Mouse (Mus musculus) kidney, postnatal 10 days (tissue): ENCODE results near the gene Mamstr.
A peak's percentile ranks its signal among the peaks of the same experiment; 100 is the strongest.
"Not testable (repeated sequence)": the region's sequence is repeated elsewhere in the genome, so short reads cannot be mapped to it uniquely, and the experiment has no call there.

Experiments used
- DNase-seq: peaks from one replicate; pipeline ENCODE4 v3.0.0; 2021; ENCODE audit warnings: mixed read lengths

Gene Mamstr

DNA sequence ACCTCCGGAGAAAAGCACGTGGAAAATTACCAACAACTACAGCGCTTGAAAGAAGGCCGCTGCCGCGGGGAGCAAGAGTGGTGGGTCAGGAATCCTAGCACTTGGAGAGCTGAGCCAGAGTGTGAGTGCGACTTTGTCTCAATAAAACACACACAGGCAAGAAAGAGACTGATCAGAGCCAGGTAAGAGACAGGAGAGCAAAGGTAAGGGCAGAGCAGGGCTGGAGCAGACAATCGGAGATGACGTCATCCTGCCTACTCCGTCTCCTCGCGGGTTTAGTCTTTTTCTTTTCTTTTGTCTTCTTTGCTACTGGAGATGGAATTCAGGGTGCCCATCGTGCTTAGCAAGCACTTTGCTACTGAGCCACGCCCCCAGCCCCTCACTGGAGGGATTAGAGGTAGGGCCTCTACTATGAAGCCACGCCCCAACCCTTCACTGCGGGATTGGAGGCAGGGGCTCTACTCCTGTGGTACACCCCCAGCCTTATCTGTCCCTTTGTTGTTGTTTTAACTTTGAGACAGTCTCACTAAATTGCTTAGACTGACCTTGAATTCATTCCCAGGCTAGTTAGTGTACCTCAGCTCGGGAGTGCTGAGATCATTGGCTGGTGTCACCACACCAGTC lies 14.8 kb downstream of the Mamstr start:
- no peak for DNase-seq

DNA sequence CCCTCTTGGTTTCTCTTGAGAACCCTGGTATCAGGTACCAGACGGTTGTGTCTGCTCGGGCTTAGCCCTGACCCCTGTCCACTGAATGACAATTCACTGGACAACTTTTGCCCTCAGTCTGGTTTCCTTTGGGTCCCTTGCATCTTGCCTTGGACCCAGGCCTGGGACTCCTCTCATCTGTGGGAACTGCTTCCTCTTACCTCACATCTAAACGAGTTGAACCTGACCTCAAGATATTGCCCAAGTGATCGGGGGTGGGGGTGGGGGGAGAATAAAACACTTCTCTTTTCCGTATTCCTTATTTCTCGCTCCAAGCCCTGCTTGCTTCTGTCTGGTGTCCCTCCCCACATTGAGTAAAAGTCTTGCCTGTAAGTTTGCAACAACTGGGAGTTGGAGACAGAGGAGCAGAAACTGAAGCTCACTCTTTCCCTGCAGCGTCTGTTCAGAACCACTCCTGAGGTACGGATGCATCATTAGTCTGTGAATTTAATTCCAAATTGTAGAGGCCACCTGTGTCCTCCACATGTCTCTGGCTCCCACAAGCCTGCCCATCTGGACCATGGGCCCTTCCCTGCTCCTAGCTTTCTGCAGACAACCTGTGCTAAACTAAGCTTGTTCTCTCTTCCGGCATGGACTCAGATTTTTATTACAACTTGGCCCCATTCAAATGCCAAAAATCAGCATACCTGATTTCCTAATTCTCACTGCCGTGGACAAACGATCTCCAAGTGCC lies 21.1 kb downstream of the Mamstr start:
- DNase-seq = no peak

DNA sequence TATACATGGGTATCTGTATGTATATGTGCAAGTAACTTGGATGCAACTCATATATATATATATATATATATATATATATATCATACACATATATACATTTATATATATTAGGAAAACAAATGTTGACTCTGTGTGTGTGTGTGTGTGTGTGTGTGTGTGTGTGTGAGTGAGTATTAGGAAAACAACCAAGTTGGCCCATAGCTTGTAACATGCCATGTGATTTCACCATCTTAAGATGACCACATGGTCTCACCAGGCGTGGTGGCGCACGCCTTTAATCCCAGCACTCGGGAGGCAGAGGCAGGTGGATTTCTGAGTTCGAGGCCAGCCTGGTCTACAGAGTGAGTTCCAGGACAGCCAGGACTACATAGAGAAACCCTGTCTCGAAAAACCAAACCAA lies 21.9 kb downstream of the Mamstr start:
- not testable (repeated sequence) for DNase-seq

DNA sequence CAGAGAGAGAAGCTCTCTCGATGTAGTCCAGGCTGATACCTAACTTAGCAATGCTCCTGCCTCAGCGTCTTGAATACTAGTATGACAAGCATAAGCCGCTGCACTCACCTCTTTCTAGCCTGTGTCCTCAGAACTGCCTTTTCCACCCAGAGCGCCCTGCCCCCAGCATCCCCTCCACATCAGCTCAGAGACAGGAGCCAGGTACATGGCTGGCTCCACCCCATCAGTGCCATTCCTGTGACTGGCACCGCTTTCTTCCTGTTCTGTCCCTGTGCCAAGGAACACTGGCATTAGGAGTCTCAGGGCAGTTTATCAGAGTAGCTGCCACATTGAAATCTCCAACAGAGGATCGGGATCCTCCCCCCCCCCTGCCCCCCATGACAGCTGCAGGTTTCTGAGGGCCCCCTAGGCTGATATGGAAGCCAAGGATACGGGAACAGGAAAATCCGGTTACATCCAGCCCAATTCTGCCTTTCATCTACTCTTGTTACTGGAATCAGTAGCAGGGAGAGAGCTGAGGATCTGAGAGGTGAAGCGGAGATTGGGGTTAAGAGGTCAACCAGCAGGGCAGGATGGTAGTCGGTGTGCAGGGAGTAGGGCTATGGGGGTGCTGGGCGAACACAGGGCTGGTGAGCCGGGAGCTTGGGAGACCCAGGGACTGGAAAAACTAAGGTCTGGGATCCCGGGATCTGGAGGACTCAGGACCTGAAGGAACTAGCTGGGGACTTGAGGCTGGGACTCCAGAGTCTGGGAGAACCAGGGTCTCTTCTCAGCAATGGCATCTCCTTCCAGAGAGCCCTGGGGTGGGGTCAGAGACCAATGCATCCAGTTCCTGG lies 25.7 kb downstream of the Mamstr start:
- DNase-seq = no peak

DNA sequence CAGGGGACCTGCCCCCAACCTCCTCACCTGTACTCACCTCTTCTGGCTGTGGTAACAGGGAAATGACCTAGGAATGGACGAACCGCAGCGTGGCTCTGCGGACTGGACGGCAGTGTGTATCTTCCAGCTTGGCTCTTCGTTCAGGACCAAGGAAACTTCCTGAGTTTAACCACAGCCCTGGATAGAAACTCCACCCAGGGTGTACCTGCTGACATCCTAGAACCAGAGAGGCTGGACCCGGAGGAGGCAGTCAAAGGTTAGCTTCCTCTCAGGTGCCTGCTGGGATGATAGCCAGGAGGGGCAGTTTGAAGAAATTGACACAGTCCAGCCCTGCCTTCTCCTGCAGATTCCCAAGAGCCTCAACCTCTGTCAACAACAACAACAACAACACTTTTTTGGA lies 26.4 kb downstream of the Mamstr start, which contains the start of gene Fut2:
TSS of gene Fut2 (minus strand) at position 234 of the 400 bp plus-strand sequence.
- DNase-seq = no peak

DNA sequence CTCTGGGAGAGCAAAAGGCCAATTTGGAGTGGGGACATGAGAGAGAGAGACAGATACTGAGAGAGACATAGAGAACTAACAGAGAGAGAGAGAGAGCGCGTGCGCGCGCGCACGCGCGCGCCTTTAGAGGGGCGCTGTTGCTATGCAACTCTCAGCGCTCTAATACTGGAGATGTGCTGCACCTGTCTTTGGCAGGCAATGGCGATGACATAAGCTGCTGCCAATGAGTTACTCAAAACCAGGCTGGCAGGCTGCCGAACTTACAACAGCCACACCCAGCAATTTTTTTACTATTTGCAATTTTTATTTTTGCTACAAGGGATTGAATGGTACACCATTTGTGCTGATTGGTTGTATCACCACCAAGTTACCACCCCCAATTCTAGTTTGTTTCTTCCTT lies 28.0 kb downstream of the Mamstr start:
- no peak for DNase-seq

DNA sequence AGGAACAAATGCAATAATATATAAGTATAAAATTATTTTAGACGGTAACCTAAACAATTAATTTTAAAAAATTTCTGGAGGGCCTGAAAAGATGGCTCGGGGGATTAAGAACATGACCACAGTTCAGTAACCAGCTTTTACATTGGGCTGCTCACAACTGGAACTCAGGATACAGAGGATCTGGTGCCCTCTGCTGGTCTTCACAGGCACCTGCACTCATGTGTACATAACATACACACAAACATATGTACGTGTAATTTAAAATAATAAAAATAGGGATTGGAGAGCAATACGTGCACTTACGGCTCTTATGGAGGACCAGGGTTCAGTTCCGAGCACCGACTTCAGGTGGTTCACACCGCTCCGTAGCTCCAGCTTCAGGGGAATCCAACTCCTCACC lies 29.1 kb downstream of the Mamstr start:
- no peak for DNase-seq

DNA sequence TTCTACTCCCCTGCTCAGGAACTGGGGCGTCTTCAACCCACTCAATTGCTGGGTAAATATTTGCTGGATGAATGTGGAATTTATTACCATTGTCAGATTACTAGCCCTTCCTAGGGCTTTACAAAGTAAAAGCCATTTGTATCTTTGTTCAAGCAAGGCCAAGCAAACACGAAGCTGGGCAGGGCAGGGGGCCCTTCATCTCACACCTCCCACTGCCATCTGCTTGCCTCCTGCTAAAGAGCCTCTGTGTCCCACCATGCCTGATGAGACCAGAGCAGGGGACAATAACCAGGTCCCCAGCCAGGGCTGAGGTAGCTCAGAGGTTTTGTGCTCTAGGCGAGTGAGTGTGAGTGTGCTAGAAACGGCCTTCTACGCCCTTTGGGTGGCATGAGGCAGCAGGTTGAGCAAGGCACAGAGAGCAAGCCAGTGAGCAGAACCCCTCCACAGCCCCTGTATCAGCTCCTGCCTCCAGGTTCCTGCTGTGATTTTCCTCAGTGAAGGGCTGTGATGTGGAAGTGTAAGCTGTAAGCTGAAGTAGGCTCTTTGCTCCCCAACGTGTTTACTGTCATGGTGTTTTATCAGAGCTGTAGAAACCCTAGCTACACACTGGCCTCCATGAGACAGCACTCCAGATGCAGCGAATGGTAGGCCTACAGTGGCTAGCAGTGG lies 38.0 kb downstream of the Mamstr start:
- no peak for DNase-seq

DNA sequence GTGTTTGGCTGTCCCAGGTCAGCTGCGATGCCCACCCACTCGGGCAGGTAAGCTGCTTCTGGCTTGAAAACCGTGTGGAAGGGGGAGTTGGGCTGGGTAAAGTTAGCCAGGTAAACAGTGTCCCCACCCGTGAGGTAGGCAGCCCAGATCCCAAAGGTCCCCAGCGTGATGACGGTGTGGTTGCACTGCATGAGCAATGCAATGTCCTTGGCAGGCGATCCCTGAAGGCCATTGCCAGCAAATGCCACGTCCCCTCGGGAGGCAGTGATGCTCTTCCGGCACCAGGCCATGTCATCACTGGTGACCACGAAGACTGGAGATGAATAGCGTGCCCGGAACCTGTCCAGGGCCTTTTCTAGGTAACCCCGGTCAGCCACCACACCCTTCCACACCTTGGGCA lies 38.7 kb downstream of the Mamstr start:
- no peak for DNase-seq

DNA sequence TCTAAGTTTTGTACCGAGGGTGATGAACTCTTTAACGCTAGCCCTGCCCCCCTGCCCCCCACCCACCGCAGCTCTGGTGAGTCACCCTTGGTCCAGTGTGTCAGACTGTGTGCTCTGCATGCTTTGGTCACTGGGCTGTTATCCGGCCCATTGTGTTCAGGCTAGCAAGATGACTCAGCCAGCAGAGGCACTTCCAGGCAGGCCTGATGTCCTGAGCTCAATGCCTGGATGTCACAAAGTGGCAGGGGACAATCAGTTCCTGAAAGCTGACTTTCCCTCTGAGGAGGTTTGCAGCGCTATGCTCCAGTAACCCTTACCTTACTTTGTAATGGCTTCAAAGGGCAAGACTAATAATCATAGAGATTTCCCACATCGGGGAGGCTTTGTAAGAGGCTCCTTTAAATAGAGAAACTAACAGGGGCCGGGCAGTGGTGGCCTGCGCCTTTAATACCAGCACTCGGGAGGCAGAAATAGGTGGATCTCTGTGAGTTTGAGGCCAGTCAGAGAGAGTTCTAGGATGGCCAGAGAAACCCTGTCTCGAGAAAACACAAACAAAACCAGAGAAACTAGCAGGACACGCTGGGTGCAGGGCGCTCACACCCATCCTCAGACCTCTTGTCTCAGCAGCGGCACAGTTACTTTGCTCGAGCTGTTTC lies 40.3 kb downstream of the Mamstr start:
- peak; percentile 53 for DNase-seq

DNA sequence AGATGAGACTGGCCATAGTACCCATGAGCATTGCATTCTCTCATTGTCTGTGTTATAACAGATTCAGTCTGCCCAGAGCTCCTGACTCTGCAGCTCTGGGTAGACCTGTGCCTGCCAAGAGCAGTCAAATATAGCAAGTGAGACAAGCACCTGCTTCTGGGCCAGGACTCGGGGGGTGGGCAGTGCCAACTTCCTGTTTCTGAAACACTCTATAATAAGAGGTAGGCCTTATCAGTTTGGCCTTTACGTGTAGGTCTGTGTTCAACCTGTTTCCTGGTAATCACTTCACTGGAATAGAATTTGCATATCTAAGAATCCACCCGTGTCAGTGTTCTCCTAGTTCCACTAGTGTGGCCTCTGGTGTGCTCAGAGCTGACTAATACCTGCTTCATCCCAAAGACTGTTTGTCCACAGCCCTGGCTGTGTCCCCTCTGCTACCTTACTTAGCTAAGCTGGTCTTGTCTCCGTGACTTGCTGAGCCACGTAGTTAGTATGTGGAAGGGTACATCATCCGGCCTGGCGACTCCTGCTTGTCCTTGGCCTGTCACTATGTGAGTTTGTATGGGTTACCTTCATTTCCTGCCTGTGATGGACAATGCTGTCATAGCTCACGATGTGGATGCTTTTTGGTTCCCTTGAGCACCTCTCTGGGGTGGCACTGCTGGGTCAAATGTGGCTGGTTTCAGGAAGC lies 41.4 kb downstream of the Mamstr start:
- DNase-seq = no peak

DNA sequence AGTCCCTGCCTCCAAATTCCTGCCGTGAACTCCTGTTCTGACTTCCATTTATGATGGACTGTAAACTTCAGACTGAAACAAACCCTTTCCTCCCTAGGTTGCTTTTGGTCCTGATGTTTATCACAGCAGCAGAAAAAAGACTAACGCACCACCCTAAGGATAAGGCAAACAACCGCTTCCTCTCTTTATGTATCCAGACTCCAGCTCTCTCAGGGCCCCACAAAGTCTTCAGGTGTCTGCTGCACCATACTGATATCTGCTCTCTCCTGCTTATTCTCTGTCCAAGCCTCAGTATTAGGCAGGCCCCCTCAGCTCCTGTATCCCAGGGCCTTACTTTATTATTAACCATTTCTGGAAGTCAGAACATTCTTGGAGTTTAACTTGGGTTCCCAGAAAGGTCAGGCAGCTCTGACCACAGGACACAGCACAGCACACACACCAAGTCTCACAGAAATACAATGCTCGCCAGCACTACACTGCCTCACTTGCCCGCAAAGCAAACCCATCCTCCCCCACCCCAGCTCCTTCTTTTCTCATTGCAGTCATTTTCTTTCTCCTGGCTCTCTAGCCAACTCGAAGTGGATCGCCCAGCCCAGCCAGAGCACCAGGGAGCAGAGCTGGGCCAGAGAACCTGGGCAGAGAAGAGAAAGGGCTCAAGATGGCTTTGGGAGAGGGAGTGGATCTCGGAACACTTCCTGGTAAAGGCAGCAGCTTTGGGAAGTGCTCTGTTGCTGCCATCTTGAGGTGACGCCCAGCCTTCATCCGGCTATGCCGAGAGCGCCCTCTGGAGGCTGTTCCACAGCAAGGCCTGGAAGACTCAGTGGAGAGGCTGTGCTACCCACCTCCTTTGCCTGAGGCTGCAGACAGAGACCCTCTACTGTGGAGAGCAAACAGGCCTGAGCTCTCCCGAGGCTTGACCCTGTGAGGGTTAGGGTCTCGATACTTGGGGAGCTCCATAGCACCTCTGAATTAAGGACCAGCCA lies 42.7 kb downstream of the Mamstr start:
- peak; percentile 95 for DNase-seq

DNA sequence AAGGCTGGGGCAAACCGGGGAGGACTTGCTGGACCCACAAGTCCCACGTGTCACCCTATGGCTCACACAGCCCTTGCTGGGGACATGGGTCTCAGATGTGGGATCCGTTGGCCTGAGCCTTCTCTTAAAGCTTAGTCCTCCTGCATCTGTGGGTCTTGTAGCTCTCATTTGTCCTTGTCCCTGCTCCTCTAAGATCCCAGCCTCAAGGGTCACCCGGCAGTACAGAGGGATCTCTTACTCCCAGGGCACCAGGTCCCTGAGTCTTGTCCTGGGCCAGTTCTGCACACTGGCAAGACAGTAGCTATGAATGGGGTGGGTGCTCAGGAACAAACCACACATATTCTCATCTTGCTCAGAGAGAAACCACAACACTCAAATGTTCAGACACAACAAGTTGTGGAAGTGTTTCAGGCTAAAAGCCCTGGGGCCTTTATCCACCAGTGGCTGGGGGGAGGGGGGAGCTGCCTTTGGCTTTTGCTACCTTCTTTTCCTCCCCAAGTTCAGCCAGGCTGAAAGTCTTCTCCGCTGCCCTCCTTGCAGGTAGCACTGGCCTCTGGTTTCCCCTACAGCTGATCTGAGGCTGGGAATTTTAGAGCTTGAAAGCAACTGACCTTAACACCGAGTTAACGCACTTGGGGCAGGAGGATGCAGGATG lies 43.7 kb downstream of the Mamstr start, which contains the start of gene Ntn5:
TSS of gene Ntn5 (plus strand) at position 627 of the 655 bp plus-strand sequence.
- no peak for DNase-seq

DNA sequence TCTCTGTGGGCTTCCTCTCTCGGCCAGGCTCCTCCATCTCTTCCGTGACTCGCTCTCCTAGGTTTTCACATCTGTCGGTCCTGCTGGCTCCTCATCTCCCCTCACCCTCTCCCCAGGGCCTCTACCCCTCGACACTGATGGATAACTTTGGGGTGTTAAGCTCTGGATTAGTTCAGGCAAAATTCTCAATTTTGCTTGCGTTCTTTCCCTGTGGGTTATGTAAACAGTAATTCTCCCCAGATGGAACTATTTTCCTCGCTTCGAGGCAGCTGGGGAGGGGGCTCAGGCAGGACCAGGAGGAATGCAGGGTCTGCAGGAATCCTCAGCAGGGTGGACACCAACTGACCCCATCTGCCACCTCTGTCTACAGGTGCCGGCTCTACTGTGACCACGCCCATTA lies 46.0 kb downstream of the Mamstr start:
- DNase-seq = no peak

DNA sequence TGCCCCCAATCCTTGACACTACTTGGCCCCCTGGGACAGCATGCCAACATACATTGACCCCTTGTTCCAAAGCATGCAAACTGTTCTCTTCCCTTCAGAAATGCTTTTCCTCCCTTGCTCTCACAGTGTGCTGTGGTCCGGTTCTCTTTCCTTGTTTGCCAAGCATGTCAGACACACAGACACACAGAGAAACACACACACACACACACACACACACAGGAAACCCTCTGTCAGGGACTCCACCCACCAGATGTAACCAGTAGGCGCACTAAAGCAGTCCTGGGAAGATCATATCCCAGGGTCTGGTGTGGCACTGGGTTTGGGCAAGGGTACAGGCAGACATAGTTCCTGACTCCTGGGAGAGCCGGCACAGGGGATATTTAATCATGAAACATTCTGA lies 47.1 kb downstream of the Mamstr start:
- DNase-seq = peak; percentile 26

DNA sequence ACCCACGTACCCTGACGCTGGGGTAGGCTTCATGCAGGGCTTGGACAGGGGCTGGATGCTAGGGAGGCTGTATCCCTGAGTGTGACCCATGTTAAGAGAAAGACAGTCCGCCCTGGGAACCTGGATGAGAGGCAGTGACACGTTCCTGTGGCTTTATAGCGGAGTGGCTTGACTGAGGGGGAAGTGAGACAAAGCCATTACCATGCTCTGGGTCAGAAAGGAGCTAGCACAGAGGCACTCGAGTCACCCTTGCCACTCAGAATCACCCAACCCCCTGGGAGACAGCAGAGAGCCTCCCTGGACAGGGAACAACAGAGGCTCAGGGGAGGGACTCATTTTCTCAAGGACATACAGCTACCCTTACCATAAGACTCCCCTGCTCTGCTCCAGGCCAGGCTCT lies 49.3 kb downstream of the Mamstr start:
- no peak for DNase-seq

DNA sequence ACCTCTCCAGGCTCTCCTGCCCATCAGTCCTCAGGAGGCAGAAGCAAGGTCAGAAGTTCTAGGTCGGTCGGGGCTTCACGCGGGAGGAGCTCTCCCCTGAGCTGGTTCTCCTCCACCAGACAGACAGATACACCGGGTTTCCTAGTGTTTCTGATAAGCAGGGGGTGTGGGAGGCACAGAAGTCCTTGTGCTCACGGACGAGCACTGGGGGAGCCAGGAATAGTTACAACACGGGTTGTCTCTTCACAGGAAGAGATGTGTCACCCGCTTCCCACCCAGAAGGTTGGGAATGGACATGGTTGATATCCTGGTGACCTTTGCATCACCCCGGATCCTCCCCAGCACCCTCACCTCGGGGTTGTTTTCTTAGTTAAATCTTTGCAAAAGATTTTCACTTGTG lies 50.0 kb downstream of the Mamstr start:
- DNase-seq = no peak

DNA sequence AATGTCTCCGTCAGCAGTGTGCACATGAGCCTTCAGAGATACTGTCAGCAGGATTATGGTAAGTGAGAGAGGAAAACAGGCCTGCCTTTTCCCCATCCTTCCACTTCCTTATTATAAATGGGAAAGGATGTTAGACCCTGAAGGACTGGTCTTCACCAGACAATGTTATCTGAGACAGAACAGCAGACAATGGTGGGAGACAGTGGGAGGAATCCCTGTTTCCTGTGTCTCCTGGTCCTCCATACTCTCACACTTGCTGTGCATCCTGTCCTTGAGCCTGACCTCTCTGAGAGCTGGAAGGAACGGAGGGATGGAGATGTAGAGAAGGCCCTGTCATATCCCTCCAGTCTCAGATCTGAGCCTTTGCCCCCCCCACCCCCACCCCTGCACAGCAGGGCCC lies 52.6 kb downstream of the Mamstr start:
- DNase-seq = no peak

DNA sequence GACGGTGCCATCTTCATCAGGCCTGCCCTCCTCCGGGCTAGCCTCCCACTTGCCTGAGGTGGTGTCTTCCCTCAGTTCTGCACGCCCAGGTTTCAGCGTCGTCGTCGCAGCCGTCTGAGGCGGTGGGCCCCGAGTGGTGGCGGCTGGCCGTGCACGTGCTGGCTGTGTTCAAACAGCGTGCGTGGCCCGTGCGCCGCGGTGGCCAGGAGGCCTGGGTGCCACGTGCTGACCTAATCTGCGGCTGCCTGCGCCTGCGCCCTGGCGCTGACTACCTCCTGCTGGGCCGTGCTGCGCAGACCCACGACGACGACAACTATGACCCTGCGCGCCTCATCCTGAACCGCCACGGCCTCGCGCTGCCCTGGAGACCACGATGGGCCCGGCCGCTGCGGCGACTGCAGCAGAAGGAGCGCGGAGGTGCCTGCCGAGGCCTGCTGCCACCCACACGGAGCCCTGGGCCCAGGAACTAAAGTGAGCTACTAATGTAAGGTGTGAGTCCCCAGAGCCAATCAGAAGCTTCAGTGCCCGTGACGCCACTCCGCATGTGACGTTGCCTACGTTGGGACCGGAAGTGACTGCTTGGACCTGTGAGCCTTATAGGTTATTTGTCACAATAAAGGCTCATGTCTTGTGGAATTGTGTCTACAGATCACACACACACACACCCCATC lies 54.3 kb downstream of the Mamstr start, which contains the start of gene Sec1:
TSS of gene Sec1 (minus strand) at position 482 of the 671 bp plus-strand sequence.
- no peak for DNase-seq
